Mouse (Mus musculus): ENCODE measurements around the gene Narfl.

- TF ChIP-seq TCF12 (IDR thresholded peaks at IDR 0.05; ENCODE audit: insufficient read depth, poor library complexity, severe bottlenecking) (no peak), POLR2A (IDR thresholded peaks at IDR 0.05; ENCODE audit: insufficient read length, low read depth) (peak; percentile 2), USF1 (IDR thresholded peaks at IDR 0.05; ENCODE audit: low read depth) (no peak), MAX (IDR thresholded peaks at IDR 0.05; ENCODE audit: low read depth) (no peak), POLR2AphosphoS2 (IDR thresholded peaks at IDR 0.05; ENCODE audit: insufficient read length, low read depth) (no peak), TCF3 (IDR thresholded peaks at IDR 0.05; ENCODE audit: insufficient read length, low read depth) (no peak), E2F4 (IDR thresholded peaks at IDR 0.05; ENCODE audit: insufficient read depth) (no peak), MYOG (IDR thresholded peaks at IDR 0.05; ENCODE audit: control insufficient read depth in 1 of 3, insufficient read depth in 1 of 3, insufficient read length in 2 of 3, low read depth in 2 of 3) (no peak), CEBPB (IDR thresholded peaks at IDR 0.05; ENCODE audit: insufficient read depth, poor library complexity, severe bottlenecking) (no peak), MYOD1 (IDR thresholded peaks at IDR 0.05; ENCODE audit: control insufficient read depth in 1 of 3, insufficient read length in 2 of 3, low read depth in 2 of 3) (no peak), SRF (IDR thresholded peaks at IDR 0.05; ENCODE audit: control insufficient read depth, insufficient read length, low read depth) (no peak), REST (IDR thresholded peaks at IDR 0.05; ENCODE audit: insufficient read depth, insufficient read length) (no peak)
These were observed 9.5 kb downstream of the Narfl start for GRCm38 (mm10) chr17:25783086-25783485.

Measured in myocyte (in vitro differentiated cells).